Mouse (Mus musculus) cortical plate, adult 2 months (tissue): ENCODE data around the gene Defa33. TPM values are rescaled to one million over a fixed set of nuclear protein-coding genes. Genes with fewer than 3 reads are reported as not detected.
"Not testable (repeated sequence)": the region's sequence is repeated elsewhere in the genome, so short reads cannot be mapped to it uniquely, and the experiment has no call there.

Experiments
- H3K27ac ChIP-seq: fragments of 200-500 bp; 2 replicates; pipeline ENCODE4 v1.5.1; 2012; ENCODE audit warnings: low read length, control low read depth, inconsistent platforms; ENCODE audit not compliant: insufficient read depth
- H3K4me1 ChIP-seq: fragments of 200-500 bp; 2 replicates; pipeline ENCODE4 v1.6.1; 2011; ENCODE audit warnings: low read length; ENCODE audit not compliant: control insufficient read depth, insufficient read depth
- H3K4me3 ChIP-seq: fragments of 200-500 bp; 2 replicates; pipeline ENCODE4 v1.5.1; 2011; ENCODE audit warnings: mild to moderate bottlenecking, low read length, control low read depth; ENCODE audit not compliant: insufficient read depth
- polyA plus RNA-seq: library from polyadenylated mRNA; depleted of rRNA; stranded (reverse); fragments of >200 nt; gene quantifications from 2 replicates; pipeline ENCODE4 v1.2.3, GENCODE M21; 2012; rRNA removed

Gene Defa33
- not detected in 2 replicates for polyA plus RNA-seq

DNA sequence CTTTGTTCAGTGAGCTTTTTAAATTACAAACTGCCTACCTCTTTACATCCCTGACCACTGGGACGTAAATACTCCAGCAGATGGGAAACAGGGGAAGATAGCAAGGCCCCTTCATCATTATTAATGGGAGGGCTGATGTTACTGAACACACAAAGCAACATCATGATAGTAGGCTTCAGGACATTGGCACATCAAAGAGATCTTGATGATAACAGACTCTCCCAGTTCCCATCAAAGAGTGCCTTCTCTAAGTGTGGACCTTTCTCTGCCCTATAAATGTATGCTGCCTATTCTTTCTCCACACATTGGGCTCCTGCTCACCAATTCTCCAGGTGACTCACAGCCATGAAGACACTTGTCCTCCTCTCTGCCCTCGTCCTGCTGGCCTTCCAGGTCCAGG lies at the start of gene Defa33:
Gene Defa33, plus strand, starts transcription at position 301 of the 400 bp plus-strand sequence.
- H3K27ac ChIP-seq, H3K4me1 ChIP-seq, H3K4me3 ChIP-seq: not testable (repeated sequence)

GRCm38 (mm10) chr8:21378215-21378614 lies 13.4 kb upstream of the Defa33 start, which contains the start of gene Defa2:
Defa2 (plus strand) TSS chr8:21378515.
- not testable (repeated sequence) for H3K4me3 ChIP-seq, H3K27ac ChIP-seq, H3K4me1 ChIP-seq

DNA sequence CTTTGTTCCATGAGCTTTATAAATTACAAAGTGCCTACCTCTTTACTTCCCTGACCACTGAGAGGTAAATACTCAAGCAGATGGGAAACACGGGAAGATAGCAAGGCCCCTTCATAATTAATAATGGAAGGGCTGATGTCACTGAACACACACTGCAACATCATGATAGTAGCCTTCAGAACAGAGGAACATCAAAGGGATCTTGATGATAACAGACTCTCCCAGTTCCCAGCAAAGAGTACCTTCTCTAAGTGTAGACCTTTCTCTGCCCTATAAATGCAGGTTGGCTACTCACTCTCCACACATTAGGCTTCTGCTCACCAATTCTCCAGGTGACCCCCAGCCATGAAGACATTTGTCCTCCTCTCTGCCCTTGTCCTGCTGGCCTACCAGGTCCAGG lies 35.5 kb downstream of the Defa33 start, which contains the start of gene Defa36:
Gene Defa36, plus strand, starts transcription at position 301 of the 400 bp plus-strand sequence.
- H3K27ac ChIP-seq, H3K4me1 ChIP-seq, H3K4me3 ChIP-seq: not testable (repeated sequence)

Other genes starting within 250 kb of the Defa33 start
- not detected in 2 replicates for gene Defa22, start 229.5 kb upstream of the Defa33 start, polyA plus RNA-seq
- not detected in 2 replicates for gene Defa31, start 200.2 kb upstream of the Defa33 start, polyA plus RNA-seq
- not detected in 2 replicates for gene Gm15293, start 190.2 kb upstream of the Defa33 start, polyA plus RNA-seq
- not detected in 2 replicates for gene Gm15292, start 142.1 kb upstream of the Defa33 start, polyA plus RNA-seq
- not detected in 2 replicates for gene Defa27, start 76.3 kb upstream of the Defa33 start, polyA plus RNA-seq
- not detected in 2 replicates for gene Defa29, start 64.8 kb upstream of the Defa33 start, polyA plus RNA-seq
- gene Defa2, start 13.3 kb upstream of the Defa33 start, polyA plus RNA-seq = not detected in 2 replicates
- not detected in 2 replicates for gene Defa36, start 35.6 kb downstream of the Defa33 start, polyA plus RNA-seq
- not detected in 2 replicates for gene Gm7849, start 64.7 kb downstream of the Defa33 start, polyA plus RNA-seq
- gene Defa20, start 117.4 kb downstream of the Defa33 start, polyA plus RNA-seq = not detected in 2 replicates
- gene Defa32, start 137.2 kb downstream of the Defa33 start, polyA plus RNA-seq = not detected in 2 replicates
- not detected in 2 replicates for gene Defa37, start 173.6 kb downstream of the Defa33 start, polyA plus RNA-seq
- not detected in 2 replicates for gene Defa28, start 191.2 kb downstream of the Defa33 start, polyA plus RNA-seq
- gene Gm7861, start 202.7 kb downstream of the Defa33 start, polyA plus RNA-seq = not detected in 2 replicates
- gene Defa26, start 226.4 kb downstream of the Defa33 start, polyA plus RNA-seq = not detected in 2 replicates